Mouse (Mus musculus): Measurements from ENCODE around the gene Slc9b1.
A peak's percentile ranks its signal among the peaks of the same experiment; 100 is the strongest.

The Slc9b1 gene

DNA sequence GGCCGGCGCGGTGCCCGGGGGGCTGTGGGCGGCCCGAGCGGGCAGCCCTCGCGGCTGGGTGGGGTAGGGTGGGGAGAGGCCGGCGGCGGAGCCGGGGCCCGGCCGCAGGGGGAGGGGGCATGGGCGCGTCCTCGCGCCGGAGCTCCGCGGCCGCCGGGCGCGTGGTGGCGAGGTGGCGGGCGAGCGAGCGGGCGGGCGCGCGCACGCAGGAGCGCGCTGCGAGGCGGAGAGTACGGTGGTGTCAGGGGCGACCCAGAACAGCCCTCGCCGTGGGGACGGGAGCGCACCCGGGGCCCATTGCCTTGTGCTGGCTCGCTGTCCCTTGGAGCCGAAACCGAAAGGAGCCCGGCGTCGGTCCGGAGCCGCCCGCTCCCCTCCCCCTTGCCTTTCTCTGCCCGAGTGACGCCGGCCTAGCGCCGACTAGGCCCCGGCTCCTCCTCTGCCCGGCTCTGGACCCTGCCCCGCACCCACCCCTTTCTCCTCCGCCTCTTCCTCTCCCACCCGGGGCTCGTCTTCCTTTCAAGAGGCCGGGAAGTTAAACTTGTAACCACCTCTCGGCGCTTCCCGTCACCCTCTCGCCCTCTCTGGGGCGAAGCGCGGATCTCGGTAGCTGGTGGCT is 91.2 kb downstream of the Slc9b1 start:
- peak; percentile 81 for DNase-seq

DNA sequence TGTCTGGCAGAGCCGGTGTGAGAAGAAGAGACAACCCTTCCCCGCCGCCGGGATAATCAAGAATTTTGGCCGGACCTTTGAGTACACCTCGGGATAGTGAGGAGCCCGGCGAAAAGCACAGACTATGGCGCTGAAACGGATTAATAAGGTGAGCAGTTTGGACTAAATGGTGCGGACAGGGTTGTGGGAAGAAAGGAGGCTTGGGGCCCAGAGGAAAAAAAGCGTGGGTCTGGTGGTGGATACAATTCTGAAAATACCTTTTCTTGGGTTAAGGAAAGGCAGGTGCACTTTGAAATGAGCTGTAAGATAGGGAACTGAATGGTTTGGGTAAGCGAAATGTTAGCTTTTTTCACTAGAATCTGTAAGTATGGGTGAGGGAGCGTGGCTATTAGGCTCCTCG is 91.8 kb downstream of the Slc9b1 start:
- DNase-seq, result no peak

DNA sequence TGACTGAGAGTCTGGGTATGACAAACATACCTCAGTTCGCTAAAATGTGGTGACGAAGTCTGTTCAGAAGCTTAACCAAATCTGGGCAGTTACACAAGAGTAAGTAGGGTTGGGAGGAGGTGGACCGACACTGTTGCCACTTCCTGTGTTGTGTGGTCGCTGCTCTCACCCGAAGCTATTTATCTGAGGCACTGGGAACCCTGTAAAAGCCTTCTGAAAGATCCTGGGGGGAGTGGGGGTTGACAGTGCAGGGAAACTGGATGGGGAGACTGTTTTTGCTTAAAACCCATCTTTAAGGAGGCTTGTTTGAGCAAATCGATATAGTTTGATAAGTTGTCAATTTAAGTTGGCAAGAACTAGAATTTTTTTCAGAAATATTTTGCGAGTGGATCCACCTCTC is 92.4 kb downstream of the Slc9b1 start:
- peak; percentile 37 for DNase-seq

DNA sequence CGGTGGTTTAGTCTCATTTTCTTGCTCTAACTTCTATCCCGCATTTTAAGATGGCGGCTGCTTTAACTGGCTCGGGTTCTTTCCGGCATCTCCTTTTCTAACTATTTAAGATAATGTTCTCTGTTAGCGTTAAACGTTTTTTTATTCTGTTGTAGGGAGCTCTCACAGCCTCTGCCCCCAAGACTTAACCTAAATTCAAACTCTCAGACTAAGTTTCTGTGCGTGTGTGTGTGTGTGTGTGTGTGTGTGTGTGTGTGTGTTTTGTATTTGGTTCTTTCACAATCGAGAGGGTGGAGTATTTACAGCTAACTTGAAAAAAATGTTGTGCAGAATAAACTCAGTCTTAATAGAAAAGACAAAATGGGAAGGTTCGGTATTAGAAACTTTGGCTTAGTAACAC is 92.8 kb downstream of the Slc9b1 start:
- no peak for DNase-seq

DNA sequence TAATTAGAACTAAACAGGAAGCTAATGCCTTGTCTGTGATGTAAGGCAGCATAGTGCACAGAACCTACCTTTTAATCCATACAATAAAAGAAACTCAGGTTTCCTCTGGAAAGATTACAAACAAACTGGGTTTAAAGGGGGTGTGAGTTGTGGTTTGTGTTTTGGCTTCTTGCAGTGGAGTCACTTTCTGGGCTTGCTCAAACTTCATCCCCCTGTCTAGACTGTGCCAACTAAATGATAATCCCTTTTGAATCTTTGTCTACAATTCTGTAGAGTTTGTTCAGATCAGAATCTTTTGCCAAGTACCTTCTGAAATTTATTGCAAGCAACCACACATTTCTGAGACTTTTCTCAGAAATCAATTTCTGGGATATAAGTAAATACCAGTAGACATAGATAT is 97.1 kb downstream of the Slc9b1 start:
- DNase-seq, result no peak
